Mouse (Mus musculus): Measurements from ENCODE around the gene Gm7694. TPM values are rescaled to one million over a fixed set of nuclear protein-coding genes. Genes with fewer than 3 reads are reported as not detected.

Gene Gm7694
- polyA plus RNA-seq, 1 experiment = 2.6 TPM

- H3K27ac ChIP-seq (ENCODE audit: control insufficient read depth, insufficient read depth, low read depth, low read length) = no peak overlapping the region
- no peaks in the 10 kb centered on the region for H3K4me1 ChIP-seq (ENCODE audit: control insufficient read depth, insufficient read depth, low read length)
- H3K27me3 ChIP-seq (ENCODE audit: control insufficient read depth, insufficient read depth, low read length) = no peaks in the 10 kb centered on the region
- no peaks in the 10 kb centered on the region for H3K36me3 ChIP-seq (ENCODE audit: control insufficient read depth, insufficient read depth, low read length)
- no peak overlapping the region for H3K4me3 ChIP-seq (ENCODE audit: control insufficient read depth, low read depth, low read length)
- no peak for TF ChIP-seq CTCF (IDR thresholded peaks at IDR 0.05; ENCODE audit: control insufficient read depth, insufficient read depth, insufficient replicate concordance, low read depth, low read length)
- no peak for TF ChIP-seq POLR2A (IDR thresholded peaks at IDR 0.05; ENCODE audit: control insufficient read depth, low read depth, low read length)
Measured at GRCm38 (mm10) chr1:170331926-170332325, 25.8 kb upstream of the Gm7694 start.

DNA sequence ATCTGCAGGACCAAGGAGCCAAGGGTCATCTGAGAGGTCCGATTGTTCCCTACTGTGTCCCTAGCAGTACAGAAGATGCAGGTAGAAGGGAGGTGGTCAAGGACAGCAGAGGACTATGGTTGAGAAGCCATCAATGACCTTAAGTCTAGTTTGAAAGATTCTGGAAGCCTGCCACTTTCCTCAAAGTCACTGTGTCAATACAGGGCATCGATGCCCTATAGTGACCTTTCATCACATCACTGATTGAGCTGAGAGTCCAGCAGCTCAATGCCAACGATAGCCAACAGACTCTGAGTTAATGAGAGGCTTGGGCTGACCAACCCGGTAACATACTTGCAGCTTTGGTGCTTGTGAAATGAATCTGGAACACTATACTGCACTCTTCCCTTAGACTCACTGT, 19.1 kb upstream of the Gm7694 start:
- H3K27me3 ChIP-seq (ENCODE audit: control insufficient read depth, insufficient read depth, low read length) = no peaks in the 10 kb centered on the region
- no peaks in the 10 kb centered on the region for H3K36me3 ChIP-seq (ENCODE audit: control insufficient read depth, insufficient read depth, low read length)
- H3K4me1 ChIP-seq (ENCODE audit: control insufficient read depth, insufficient read depth, low read length) = no peaks in the 10 kb centered on the region
- no peak overlapping the region for H3K27ac ChIP-seq (ENCODE audit: control insufficient read depth, insufficient read depth, low read depth, low read length)
- TF ChIP-seq POLR2A (IDR thresholded peaks at IDR 0.05; ENCODE audit: control insufficient read depth, low read depth, low read length) (no peak), CTCF (IDR thresholded peaks at IDR 0.05; ENCODE audit: control insufficient read depth, insufficient read depth, insufficient replicate concordance, low read depth, low read length) (no peak)
- no peak overlapping the region for H3K4me3 ChIP-seq (ENCODE audit: control insufficient read depth, low read depth, low read length)

DNA sequence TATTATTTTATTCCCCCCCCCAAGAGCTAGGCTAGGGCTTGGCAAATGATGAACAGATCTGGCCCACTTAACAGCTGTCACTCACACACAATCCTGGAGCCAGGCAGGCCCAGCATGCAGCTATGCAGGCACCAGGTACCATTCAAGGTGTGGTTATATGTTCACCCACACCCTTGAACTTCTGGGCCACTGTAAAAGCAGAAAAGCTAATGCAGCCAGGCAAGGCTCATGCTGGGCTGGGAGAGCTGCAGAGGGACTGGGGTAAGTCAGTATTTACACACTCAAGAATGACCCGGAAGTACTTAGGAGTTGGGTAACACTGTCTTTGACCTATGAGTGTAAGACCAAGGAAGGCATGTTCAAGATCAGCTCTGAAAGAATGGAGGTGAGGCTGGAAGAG, 18.2 kb upstream of the Gm7694 start:
- no peak for TF ChIP-seq POLR2A (IDR thresholded peaks at IDR 0.05; ENCODE audit: control insufficient read depth, low read depth, low read length)
- no peak for TF ChIP-seq CTCF (IDR thresholded peaks at IDR 0.05; ENCODE audit: control insufficient read depth, insufficient read depth, insufficient replicate concordance, low read depth, low read length)
- Histone ChIP-seq H3K4me1 (ENCODE audit: control insufficient read depth, insufficient read depth, low read length) (no peaks in the 10 kb centered on the region), H3K27ac (ENCODE audit: control insufficient read depth, insufficient read depth, low read depth, low read length) (no peak overlapping the region), H3K27me3 (ENCODE audit: control insufficient read depth, insufficient read depth, low read length) (no peaks in the 10 kb centered on the region), H3K4me3 (ENCODE audit: control insufficient read depth, low read depth, low read length) (no peak overlapping the region), H3K36me3 (ENCODE audit: control insufficient read depth, insufficient read depth, low read length) (no peaks in the 10 kb centered on the region)

DNA sequence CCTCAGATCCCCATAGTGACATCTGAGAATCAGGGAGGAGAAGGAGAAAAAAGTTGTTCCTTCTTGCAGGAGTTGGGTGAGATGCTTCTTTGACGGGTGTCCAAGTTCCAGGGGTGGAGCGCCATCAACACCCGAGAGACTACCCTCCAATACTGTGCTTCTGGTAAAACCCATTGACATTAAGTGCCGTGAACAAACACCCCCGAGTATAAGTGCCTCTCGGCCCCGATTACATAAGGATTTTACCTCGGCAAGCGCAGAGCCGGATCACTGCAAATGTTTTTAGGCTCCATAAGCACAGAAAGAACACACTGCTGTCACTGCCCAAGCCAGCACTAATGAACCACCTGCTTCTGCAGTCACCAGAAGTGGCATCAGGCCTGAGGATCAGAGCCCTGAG, 16.9 kb upstream of the Gm7694 start:
- Histone ChIP-seq H3K36me3 (ENCODE audit: control insufficient read depth, insufficient read depth, low read length) (no peaks in the 10 kb centered on the region), H3K4me3 (ENCODE audit: control insufficient read depth, low read depth, low read length) (no peak overlapping the region), H3K4me1 (ENCODE audit: control insufficient read depth, insufficient read depth, low read length) (no peaks in the 10 kb centered on the region), H3K27ac (ENCODE audit: control insufficient read depth, insufficient read depth, low read depth, low read length) (no peak overlapping the region), H3K27me3 (ENCODE audit: control insufficient read depth, insufficient read depth, low read length) (no peaks in the 10 kb centered on the region)
- TF ChIP-seq POLR2A (IDR thresholded peaks at IDR 0.05; ENCODE audit: control insufficient read depth, low read depth, low read length) (no peak), CTCF (IDR thresholded peaks at IDR 0.05; ENCODE audit: control insufficient read depth, insufficient read depth, insufficient replicate concordance, low read depth, low read length) (no peak)

DNA sequence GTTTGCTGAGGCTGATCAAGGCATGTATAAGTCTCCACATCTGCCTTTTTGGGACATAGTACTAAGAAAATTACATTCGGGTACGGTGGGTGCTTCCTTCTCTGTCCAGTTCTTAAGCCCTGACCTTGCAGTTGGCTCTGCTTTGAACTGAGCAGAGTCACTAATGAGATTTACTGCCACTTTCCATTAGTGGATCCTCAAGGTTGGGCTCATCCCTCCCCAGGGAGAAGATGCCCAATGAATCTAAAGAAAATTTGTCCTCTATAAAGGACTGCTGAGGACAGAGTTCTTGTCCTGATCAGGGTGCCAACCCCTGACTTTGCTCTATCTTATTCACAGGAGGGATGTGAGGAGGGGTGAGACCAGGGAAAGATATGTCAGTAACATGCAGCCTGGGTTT, 15.9 kb upstream of the Gm7694 start:
- Histone ChIP-seq H3K4me1 (ENCODE audit: control insufficient read depth, insufficient read depth, low read length) (no peaks in the 10 kb centered on the region), H3K4me3 (ENCODE audit: control insufficient read depth, low read depth, low read length) (no peak overlapping the region), H3K36me3 (ENCODE audit: control insufficient read depth, insufficient read depth, low read length) (no peaks in the 10 kb centered on the region), H3K27me3 (ENCODE audit: control insufficient read depth, insufficient read depth, low read length) (no peaks in the 10 kb centered on the region), H3K27ac (ENCODE audit: control insufficient read depth, insufficient read depth, low read depth, low read length) (no peak overlapping the region)
- no peak for TF ChIP-seq POLR2A (IDR thresholded peaks at IDR 0.05; ENCODE audit: control insufficient read depth, low read depth, low read length)
- TF ChIP-seq CTCF (IDR thresholded peaks at IDR 0.05; ENCODE audit: control insufficient read depth, insufficient read depth, insufficient replicate concordance, low read depth, low read length) = no peak

DNA sequence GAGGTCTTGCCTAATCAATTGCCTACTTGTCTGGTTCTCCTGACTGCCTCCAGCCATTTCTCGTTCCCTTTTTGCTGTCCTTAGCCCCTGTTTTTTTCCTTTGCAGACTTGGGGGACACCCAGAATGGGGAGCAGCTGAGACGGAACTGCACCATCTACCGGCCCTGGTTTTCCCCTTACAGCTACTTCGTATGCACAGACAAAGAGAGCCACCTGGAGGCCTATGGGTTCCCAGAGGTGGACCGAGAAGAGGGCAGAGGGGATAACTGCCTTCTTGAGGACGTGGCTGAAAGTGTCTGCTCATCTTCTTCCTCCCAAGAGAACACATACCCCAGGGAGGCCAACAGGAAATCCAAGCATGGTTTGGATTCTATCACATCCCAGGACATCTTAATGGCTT, 5.3 kb upstream of the Gm7694 start:
- Histone ChIP-seq H3K4me3 (ENCODE audit: control insufficient read depth, low read depth, low read length) (peak overlapping the region; percentile 78), H3K27ac (ENCODE audit: control insufficient read depth, insufficient read depth, low read depth, low read length) (no peak overlapping the region), H3K36me3 (ENCODE audit: control insufficient read depth, insufficient read depth, low read length) (no peaks in the 10 kb centered on the region), H3K27me3 (ENCODE audit: control insufficient read depth, insufficient read depth, low read length) (no peaks in the 10 kb centered on the region), H3K4me1 (ENCODE audit: control insufficient read depth, insufficient read depth, low read length) (no peaks in the 10 kb centered on the region)
- TF ChIP-seq POLR2A (IDR thresholded peaks at IDR 0.05; ENCODE audit: control insufficient read depth, low read depth, low read length) = no peak
- no peak for TF ChIP-seq CTCF (IDR thresholded peaks at IDR 0.05; ENCODE audit: control insufficient read depth, insufficient read depth, insufficient replicate concordance, low read depth, low read length)

DNA sequence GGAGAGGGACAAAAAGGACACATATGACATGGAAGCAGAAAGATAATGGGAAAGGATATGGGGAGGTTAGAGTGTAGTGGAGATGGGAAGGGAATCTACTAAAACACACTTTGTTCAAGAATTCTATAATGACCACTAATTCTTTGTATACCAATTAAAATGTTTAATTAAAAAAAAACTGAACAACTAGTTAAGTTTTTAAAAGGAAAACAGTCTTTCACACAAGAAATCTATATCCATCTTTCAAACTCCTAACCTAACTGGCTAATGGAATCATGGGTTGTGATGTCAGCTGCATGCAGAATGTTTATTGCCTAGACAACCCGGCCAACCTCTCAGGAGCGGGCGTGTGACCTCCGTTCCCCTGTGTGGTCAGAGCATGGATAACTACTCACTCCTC, 2.4 kb upstream of the Gm7694 start, which contains the start of gene Spata46:
Spata46 (plus strand) TSS at position 301 of the 400 bp plus-strand sequence.
- Histone ChIP-seq H3K4me3 (ENCODE audit: control insufficient read depth, low read depth, low read length) (peak within 1 kb of the TSS; percentile 78), H3K27me3 (ENCODE audit: control insufficient read depth, insufficient read depth, low read length) (no peaks in the 10 kb centered on the region), H3K4me1 (ENCODE audit: control insufficient read depth, insufficient read depth, low read length) (no peaks in the 10 kb centered on the region; the same call in 1 of the 2 replicates), H3K27ac (ENCODE audit: control insufficient read depth, insufficient read depth, low read depth, low read length) (no peak within 1 kb of the TSS), H3K36me3 (ENCODE audit: control insufficient read depth, insufficient read depth, low read length) (no peaks in the 10 kb centered on the region)
- TF ChIP-seq CTCF (IDR thresholded peaks at IDR 0.05; ENCODE audit: control insufficient read depth, insufficient read depth, insufficient replicate concordance, low read depth, low read length) (no peak), POLR2A (IDR thresholded peaks at IDR 0.05; ENCODE audit: control insufficient read depth, low read depth, low read length) (peak; percentile 89; the same call in 1 of the 2 replicates)

- Histone ChIP-seq H3K4me3 (ENCODE audit: control insufficient read depth, low read depth, low read length) (no peak overlapping the region), H3K36me3 (ENCODE audit: control insufficient read depth, insufficient read depth, low read length) (no peaks in the 10 kb centered on the region), H3K27me3 (ENCODE audit: control insufficient read depth, insufficient read depth, low read length) (no peaks in the 10 kb centered on the region), H3K4me1 (ENCODE audit: control insufficient read depth, insufficient read depth, low read length) (peaks cover 5% of the 10 kb centered on the region), H3K27ac (ENCODE audit: control insufficient read depth, insufficient read depth, low read depth, low read length) (no peak overlapping the region)
- TF ChIP-seq CTCF (IDR thresholded peaks at IDR 0.05; ENCODE audit: control insufficient read depth, insufficient read depth, insufficient replicate concordance, low read depth, low read length) = no peak
Measured at GRCm38 (mm10) chr1:170305002-170305401, 1.1 kb downstream of the Gm7694 start.

Measured in testis, adult 2 months (tissue).